Mouse (Mus musculus): ENCODE results near the gene Hdac11. TPM values are rescaled to one million over a fixed set of nuclear protein-coding genes. Genes with fewer than 3 reads are reported as not detected.

Hdac11 gene
- total and polyA plus RNA-seq, 2 experiments from 2014 or later = 55.2 to 121 TPM

DNA sequence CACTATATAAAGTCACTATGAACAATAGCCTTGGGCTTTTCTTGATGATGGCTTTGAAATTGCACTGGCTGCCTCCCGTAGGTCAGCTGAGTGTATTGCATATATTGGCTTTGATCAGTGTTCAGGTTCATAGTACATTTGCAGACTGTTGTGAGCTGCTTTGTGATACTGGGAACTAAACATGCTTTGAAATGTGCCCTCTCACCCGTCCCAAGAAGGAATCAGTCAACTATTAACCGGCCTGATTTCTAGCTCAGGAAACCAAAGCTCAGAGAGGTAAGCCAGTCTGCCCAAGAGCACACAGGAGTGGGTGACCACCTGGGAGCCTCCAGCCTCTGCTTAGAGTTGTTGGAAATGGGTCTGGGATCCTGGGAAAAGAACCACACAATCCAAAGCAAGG is 11.4 kb upstream of the Hdac11 start:
- ATAC-seq (ENCODE audit: low FRiP score) (no peak), DNase-seq (ENCODE audit: low spot score) (peak; percentile 31)
- TF ChIP-seq CTCF (IDR thresholded peaks at IDR 0.05) = peak; percentile 37
- Histone ChIP-seq H3K9me3 (ENCODE audit: low read length) (no peaks in the 10 kb centered on the region), H3K27me3 (ENCODE audit: insufficient read depth, low read length) (no peaks in the 10 kb centered on the region), H3K9ac (replicated peaks; ENCODE audit: low read length, poor library complexity, severe bottlenecking) (no peak overlapping the region), H3K36me3 (ENCODE audit: insufficient read depth, low read length) (no peaks in the 10 kb centered on the region), H3K4me1 (ENCODE audit: insufficient read depth, low read length) (peaks cover 14% of the 10 kb centered on the region; the same call in 1 of the 2 replicates), H3K4me2 (ENCODE audit: low read depth, low read length, poor library complexity, severe bottlenecking) (no peak overlapping the region), H3K27ac (ENCODE audit: low read depth, low read length) (peak overlapping the region; percentile 19; the same call in 1 of the 2 replicates), H3K4me3 (ENCODE audit: low read depth, low read length) (no peak overlapping the region)
- WGBS = 59% methylated on average over 3 of the region's 3 CpGs

DNA sequence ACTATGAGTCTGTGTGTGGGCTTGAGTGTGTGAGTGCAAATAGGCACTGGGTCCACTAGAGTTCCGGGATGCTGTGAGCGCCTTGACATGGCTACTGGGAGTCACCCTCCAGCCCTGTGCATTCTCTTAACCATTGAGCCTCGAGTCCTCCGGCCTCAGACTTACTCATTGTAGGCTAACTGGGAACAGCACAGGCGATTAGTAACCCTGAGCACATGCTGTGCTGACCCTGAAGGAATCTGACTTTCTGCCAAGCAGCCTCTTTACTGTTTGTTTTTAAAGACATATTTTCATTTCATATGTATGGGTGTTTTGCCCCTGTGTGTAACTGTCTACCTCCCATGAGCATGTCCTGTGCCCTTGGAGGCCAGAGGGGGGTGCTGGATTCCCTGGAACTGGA is 10.9 kb upstream of the Hdac11 start:
- no peaks in the 10 kb centered on the region for H3K36me3 ChIP-seq (ENCODE audit: insufficient read depth, low read length)
- H3K9me3 ChIP-seq (ENCODE audit: low read length) = no peaks in the 10 kb centered on the region
- no peak overlapping the region for H3K4me3 ChIP-seq (ENCODE audit: low read depth, low read length)
- ATAC-seq (ENCODE audit: low FRiP score) (no peak), DNase-seq (ENCODE audit: low spot score) (no peak)
- TF ChIP-seq CTCF (IDR thresholded peaks at IDR 0.05) = 0 out of 2 replicates have a peak, but pooled peaks have one; percentile 2
- H3K27ac ChIP-seq (ENCODE audit: low read depth, low read length) = peak overlapping the region; percentile 19; the same call in 1 of the 2 replicates
- no peaks in the 10 kb centered on the region for H3K27me3 ChIP-seq (ENCODE audit: insufficient read depth, low read length)
- peaks cover 14% of the 10 kb centered on the region; the same call in 1 of the 2 replicates for H3K4me1 ChIP-seq (ENCODE audit: insufficient read depth, low read length)
- H3K4me2 ChIP-seq (ENCODE audit: low read depth, low read length, poor library complexity, severe bottlenecking) = no peak overlapping the region
- no peak overlapping the region for H3K9ac ChIP-seq (replicated peaks; ENCODE audit: low read length, poor library complexity, severe bottlenecking)
- 57% methylated on average over 5 of the region's 5 CpGs for WGBS

DNA sequence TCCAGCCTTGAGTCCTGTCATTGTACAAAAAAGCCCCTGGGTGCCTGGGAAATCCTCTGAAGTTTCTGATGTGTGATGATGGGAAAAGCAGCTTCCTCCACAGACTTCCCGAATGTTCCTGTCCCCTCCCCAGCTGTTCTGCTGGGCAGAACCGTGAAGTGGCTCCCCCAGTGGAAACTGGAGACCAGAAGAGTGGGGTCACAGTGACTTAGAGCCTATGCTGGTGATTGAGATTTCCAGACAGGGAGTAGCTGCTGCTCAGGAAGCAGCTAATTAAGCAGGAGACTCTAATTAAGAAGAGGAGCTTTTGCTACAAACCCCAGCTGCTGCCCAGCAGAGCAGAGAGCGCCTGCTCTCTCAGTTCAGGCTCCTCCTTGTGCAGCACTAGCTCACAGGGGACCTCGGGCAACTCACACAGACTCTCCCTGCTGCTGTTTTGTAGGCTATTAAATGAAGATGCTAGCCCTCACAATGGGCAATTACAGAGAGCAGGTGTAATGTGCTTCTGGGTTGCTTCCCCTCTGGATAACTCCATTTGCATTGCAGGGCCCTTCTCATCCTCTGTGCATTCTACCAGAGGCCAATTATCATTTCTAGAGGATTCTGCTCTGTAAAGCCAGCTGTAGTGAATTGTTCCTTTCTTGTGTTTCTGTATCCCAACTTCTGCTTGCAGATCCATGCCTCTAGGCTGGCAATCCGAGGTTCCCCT is 9.9 kb upstream of the Hdac11 start:
- Histone ChIP-seq H3K9me3 (ENCODE audit: low read length) (no peaks in the 10 kb centered on the region), H3K4me2 (ENCODE audit: low read depth, low read length, poor library complexity, severe bottlenecking) (no peak overlapping the region), H3K27ac (ENCODE audit: low read depth, low read length) (peak overlapping the region; percentile 70), H3K27me3 (ENCODE audit: insufficient read depth, low read length) (no peaks in the 10 kb centered on the region), H3K36me3 (ENCODE audit: insufficient read depth, low read length) (no peaks in the 10 kb centered on the region), H3K9ac (replicated peaks; ENCODE audit: low read length, poor library complexity, severe bottlenecking) (no peak overlapping the region), H3K4me3 (ENCODE audit: low read depth, low read length) (no peak overlapping the region), H3K4me1 (ENCODE audit: insufficient read depth, low read length) (peaks cover 14% of the 10 kb centered on the region; the same call in 1 of the 2 replicates)
- DNase-seq (ENCODE audit: low spot score) (peak; percentile 77), ATAC-seq (ENCODE audit: low FRiP score) (peak; percentile 66)
- no peak for TF ChIP-seq CTCF (IDR thresholded peaks at IDR 0.05)
- WGBS = 19% methylated on average over 5 of the region's 5 CpGs

DNA sequence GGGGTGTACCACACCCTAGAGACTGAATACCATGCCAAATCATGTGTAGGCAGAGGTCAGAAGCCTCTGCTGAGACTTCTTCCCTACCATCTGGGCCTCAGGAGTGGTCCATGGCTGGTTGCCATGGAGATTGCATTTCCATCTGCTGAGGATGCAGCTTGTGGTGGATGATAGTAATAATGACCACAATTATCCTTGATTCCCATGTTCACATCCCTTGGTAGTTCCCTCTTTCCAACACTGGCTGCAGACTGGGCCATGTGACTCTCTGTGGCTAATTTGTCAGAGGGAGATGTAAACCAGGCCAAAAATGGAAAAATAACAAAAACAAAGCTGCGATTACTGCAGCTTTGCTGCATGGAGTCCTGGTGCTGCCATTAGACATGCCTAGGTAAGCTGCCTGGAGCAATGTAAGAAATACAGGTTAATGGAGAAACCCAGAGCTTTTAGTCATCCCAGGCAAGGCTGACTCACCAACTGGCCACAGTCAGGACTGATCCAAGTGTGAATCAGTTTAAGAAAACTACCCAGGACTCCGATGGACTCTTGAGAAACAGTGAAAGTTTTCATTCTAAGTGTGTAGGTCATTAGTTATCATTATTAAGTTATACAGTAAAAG is 9.2 kb upstream of the Hdac11 start:
- peaks cover 14% of the 10 kb centered on the region; the same call in 1 of the 2 replicates for H3K4me1 ChIP-seq (ENCODE audit: insufficient read depth, low read length)
- 66% methylated on average over 2 of the region's 2 CpGs for WGBS
- DNase-seq (ENCODE audit: low spot score) = peak; percentile 89
- no peak overlapping the region for H3K4me3 ChIP-seq (ENCODE audit: low read depth, low read length)
- H3K9ac ChIP-seq (replicated peaks; ENCODE audit: low read length, poor library complexity, severe bottlenecking) = no peak overlapping the region
- no peaks in the 10 kb centered on the region for H3K27me3 ChIP-seq (ENCODE audit: insufficient read depth, low read length)
- H3K9me3 ChIP-seq (ENCODE audit: low read length) = no peaks in the 10 kb centered on the region
- ATAC-seq (ENCODE audit: low FRiP score) = peak; percentile 73
- no peak overlapping the region for H3K4me2 ChIP-seq (ENCODE audit: low read depth, low read length, poor library complexity, severe bottlenecking)
- peak overlapping the region; percentile 70 for H3K27ac ChIP-seq (ENCODE audit: low read depth, low read length)
- TF ChIP-seq CTCF (IDR thresholded peaks at IDR 0.05) = no peak
- no peaks in the 10 kb centered on the region for H3K36me3 ChIP-seq (ENCODE audit: insufficient read depth, low read length)

DNA sequence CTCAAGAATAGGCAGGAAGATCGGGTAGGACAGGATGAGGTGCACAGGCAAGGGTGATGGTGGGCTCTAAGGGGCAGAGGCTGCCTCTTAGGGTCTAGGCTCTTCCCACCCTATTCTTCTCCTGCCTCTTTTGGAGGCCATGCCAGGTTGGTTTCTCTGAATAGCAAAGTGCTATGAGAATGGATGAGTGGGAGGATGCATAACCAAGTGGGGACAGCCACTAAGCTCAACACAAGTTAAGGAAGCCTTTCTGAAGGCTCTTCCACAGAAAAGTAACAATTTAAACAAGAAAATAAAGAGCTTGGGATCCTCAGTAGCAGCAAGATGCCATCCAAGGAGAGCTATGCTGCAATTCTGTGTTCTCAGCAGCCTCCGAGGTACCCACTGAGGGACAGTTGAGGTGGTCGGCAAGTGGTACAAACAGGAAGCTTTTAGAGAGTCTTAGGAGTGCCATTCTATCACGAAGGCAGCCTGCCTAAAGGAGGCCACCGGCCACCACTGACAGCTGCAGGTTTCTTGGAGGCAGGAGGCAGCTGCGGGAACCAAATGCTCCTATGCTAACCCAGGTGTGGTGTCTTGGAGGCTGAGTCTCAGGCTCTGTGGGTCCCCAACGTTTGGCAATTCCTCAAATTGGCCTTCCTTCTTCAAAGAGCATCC is 3.4 kb upstream of the Hdac11 start:
- DNase-seq (ENCODE audit: low spot score) = no peak
- TF ChIP-seq CTCF (IDR thresholded peaks at IDR 0.05) = no peak
- Histone ChIP-seq H3K4me2 (ENCODE audit: low read depth, low read length, poor library complexity, severe bottlenecking) (no peak overlapping the region), H3K4me3 (ENCODE audit: low read depth, low read length) (no peak overlapping the region), H3K36me3 (ENCODE audit: insufficient read depth, low read length) (no peaks in the 10 kb centered on the region), H3K9me3 (ENCODE audit: low read length) (no peaks in the 10 kb centered on the region), H3K4me1 (ENCODE audit: insufficient read depth, low read length) (peaks cover 39% of the 10 kb centered on the region), H3K9ac (replicated peaks; ENCODE audit: low read length, poor library complexity, severe bottlenecking) (no peak overlapping the region), H3K27ac (ENCODE audit: low read depth, low read length) (peak overlapping the region; percentile 98), H3K27me3 (ENCODE audit: insufficient read depth, low read length) (no peaks in the 10 kb centered on the region)
- WGBS = 30% methylated on average over 7 of the region's 7 CpGs
- ATAC-seq (ENCODE audit: low FRiP score) = no peak
